Mouse (Mus musculus): Measurements from ENCODE around the gene Evpl. TPM values are rescaled to one million over a fixed set of nuclear protein-coding genes. Genes with fewer than 3 reads are reported as not detected.

The Evpl gene
- total RNA-seq, 2 experiments from 2014 or later = 0.41 to 0.47 TPM

GRCm38 (mm10) chr11:116176010-116176409, 61.9 kb downstream of the Evpl start:
- no peak for DNase-seq (ENCODE audit: low spot score in 2 of 2)

GRCm38 (mm10) chr11:116174775-116175448, 63.0 kb downstream of the Evpl start:
- no peak for DNase-seq (ENCODE audit: low spot score in 2 of 2)

- DNase-seq (ENCODE audit: low spot score in 2 of 2) = no peak
Measured at GRCm38 (mm10) chr11:116171959-116172358, 65.9 kb downstream of the Evpl start.

Other genes with a start within 250 kb of the Evpl start
- 10 to 100 TPM; 32.7 to 40.0 TPM for gene Galk1, start 225.4 kb downstream of the Evpl start, total RNA-seq (2021)
- gene H3f3b, start 210.1 kb downstream of the Evpl start, total RNA-seq (2021) = 100 to 1,000 TPM; 383 to 437 TPM
- 10 to 100 TPM; 25.9 to 26.0 TPM for gene Unk, start 207.8 kb downstream of the Evpl start, total RNA-seq (2021)
- gene Unc13d, start 160.1 kb downstream of the Evpl start, total RNA-seq (2021) = 1 to 10 TPM; 1.1 to 2.0 TPM
- gene Wbp2, start 151.1 kb downstream of the Evpl start, total RNA-seq (2021) = 10 to 100 TPM; 63.0 to 63.4 TPM
- gene Trim47, start 110.9 kb downstream of the Evpl start, total RNA-seq (2021) = 10 to 100 TPM; 48.1 to 48.8 TPM
- 1 to 10 TPM; 4.2 to 4.6 TPM for gene Trim65, start 106.9 kb downstream of the Evpl start, total RNA-seq (2021)
- 10 to 100 TPM; 47.0 to 50.6 TPM for gene Mrpl38, start 99.2 kb downstream of the Evpl start, total RNA-seq (2021)
- 10 to 100 TPM; 26.6 to 27.5 TPM for gene Fbf1, start 69.9 kb downstream of the Evpl start, total RNA-seq (2021)
- gene Ten1, start 39.2 kb downstream of the Evpl start, total RNA-seq (2021) = 10 to 100 TPM; 29.2 to 38.6 TPM
- 10 to 100 TPM; 45.6 to 47.5 TPM for gene Acox1, start 39.0 kb downstream of the Evpl start, total RNA-seq (2021)
- gene Srp68, start 36.1 kb upstream of the Evpl start, total RNA-seq (2021) = 10 to 100 TPM; 94.2 to 94.6 TPM
- gene Galr2, start 42.9 kb upstream of the Evpl start, total RNA-seq (2021) = under 1 TPM; 0.37 to 0.75 TPM
- 10 to 100 TPM; 87.9 to 99.9 TPM for gene Exoc7, start 69.2 kb upstream of the Evpl start, total RNA-seq (2021)
- under 1 TPM; 0.29 to 0.31 TPM for gene Foxj1, start 97.3 kb upstream of the Evpl start, total RNA-seq (2021)
- 10 to 100 TPM; 32.8 to 37.3 TPM for gene Rnf157, start 175.0 kb upstream of the Evpl start, total RNA-seq (2021)
- gene Ubald2, start 196.0 kb upstream of the Evpl start, total RNA-seq (2021) = 10 to 100 TPM; 44.6 to 45.1 TPM
- gene Qrich2, start 228.2 kb upstream of the Evpl start, total RNA-seq (2021) = under 1 TPM; 0.02 to 0.10 TPM